24 mouse cellular contexts compared by ENCODE assay signal in genomic region chr10:13587914-13588313, GRCm38 (mm10). TPM values are rescaled to one million over a fixed set of nuclear protein-coding genes. Genes with fewer than 3 reads are reported as not detected.
DNase-seq lines count a peak whose midpoint lies in the region; ATAC-seq and TF ChIP-seq lines count a peak whose summit lies in the region.
"Had no signal": no experiment of that assay in that cellular context is flagged by ENCODE, and none has a peak within 500 bp of the region (broad histone marks: within the 10 kb centered on the region; RNA-seq: fewer than 3 reads in every experiment).

No protein-coding gene starts in this region.

- no peaks in the 10 kb centered on the region for H3K9me3 ChIP-seq in intestine, embryonic 14.5 days (ENCODE audit: control insufficient read depth, low read length)
- H3K9me3 ChIP-seq in intestine, postnatal 0 days (ENCODE audit: control insufficient read depth), result no peaks in the 10 kb centered on the region
- peaks cover 6% of the 10 kb centered on the region for H3K9me3 ChIP-seq in CH12.LX (replicated peaks; ENCODE audit: low read length)
- H3K9me3 ChIP-seq in hindbrain, embryonic 16.5 days (ENCODE audit: control insufficient read depth, low read length), result no peaks in the 10 kb centered on the region
- H3K9me3 ChIP-seq: embryonic facial prominence, embryonic 12.5 days; forebrain, embryonic 13.5 days; limb, embryonic 15.5 days; midbrain, embryonic 12.5 days; neural tube, embryonic 12.5 days had no signal

- H3K36me3 ChIP-seq in intestine, embryonic 14.5 days (ENCODE audit: control insufficient read depth, insufficient read depth, low read length), result no peaks in the 10 kb centered on the region
- no peaks in the 10 kb centered on the region for H3K36me3 ChIP-seq in intestine, postnatal 0 days (ENCODE audit: control insufficient read depth, insufficient read depth)
- no peaks in the 10 kb centered on the region for H3K36me3 ChIP-seq in CH12.LX (replicated peaks in 1 of 2; ENCODE audit: control insufficient read depth in 1 of 2, insufficient read depth in 1 of 2, low read length in 1 of 2)
- H3K36me3 ChIP-seq in hindbrain, embryonic 16.5 days (ENCODE audit: control insufficient read depth, insufficient read depth, low read length), result no peaks in the 10 kb centered on the region
- H3K36me3 ChIP-seq: embryonic facial prominence, embryonic 12.5 days; hindbrain, embryonic 13.5 days; limb, embryonic 15.5 days; midbrain, embryonic 12.5 days; neural tube, embryonic 12.5 days had no signal

- TF ChIP-seq CTCF in intestine, postnatal 0 days (IDR thresholded peaks at IDR 0.05; ENCODE audit: low read depth), result no peak
- no peak for TF ChIP-seq CTCF in CH12.LX (conservative IDR thresholded peaks at IDR 0.05 in 1 of 2, IDR thresholded peaks at IDR 0.05 in 1 of 2; ENCODE audit: low read depth in 2 of 2, low read length in 2 of 2)
- no peak for TF ChIP-seq CTCF in cortical plate, adult 2 months (IDR thresholded peaks at IDR 0.05; ENCODE audit: extremely low read depth, insufficient read depth, low read length)

- no peak overlapping the region for H3K4me2 ChIP-seq in intestine, embryonic 14.5 days (ENCODE audit: low read length)
- no peak overlapping the region for H3K4me2 ChIP-seq in intestine, postnatal 0 days (replicated peaks; ENCODE audit: low read depth)
- H3K4me2 ChIP-seq in CH12.LX (ENCODE audit: insufficient read depth, low read depth, poor library complexity, severe bottlenecking), result peak overlapping the region; percentile 25
- no peak overlapping the region for H3K4me2 ChIP-seq in hindbrain, embryonic 16.5 days (ENCODE audit: low read length)
- H3K4me2 ChIP-seq: embryonic facial prominence, embryonic 12.5 days; forebrain, embryonic 13.5 days; hindbrain, embryonic 13.5 days; limb, embryonic 15.5 days; lung, embryonic 14.5 days; midbrain, embryonic 12.5 days; neural tube, embryonic 12.5 days had no signal

- no peak for TF ChIP-seq RAD21 in CH12.LX (IDR thresholded peaks at IDR 0.05; ENCODE audit: low read depth, low read length)

- H3K79me2 ChIP-seq in CH12.LX (replicated peaks; ENCODE audit: control insufficient read depth, extremely low read depth, insufficient read depth, poor library complexity, severe bottlenecking), result no peaks in the 10 kb centered on the region

- TF ChIP-seq POLR2A in CH12.LX (IDR thresholded peaks at IDR 0.05; ENCODE audit: low read depth, low read length), result no peak
- TF ChIP-seq POLR2A in cortical plate, adult 2 months (IDR thresholded peaks at IDR 0.05; ENCODE audit: extremely low read depth, insufficient read depth, low read length), result no peak

- 70% methylated on average over 2 of the region's 2 CpGs for WGBS in intestine, embryonic 14.5 days
- WGBS in intestine, postnatal 0 days, result 63% methylated on average over 2 of the region's 2 CpGs
- 81% methylated on average over 2 of the region's 2 CpGs for WGBS in hindbrain, embryonic 16.5 days

- no peaks in the 10 kb centered on the region for H3K4me1 ChIP-seq in intestine, embryonic 14.5 days (replicated peaks; ENCODE audit: control insufficient read depth, insufficient read depth, low read length)
- H3K4me1 ChIP-seq in intestine, postnatal 0 days (replicated peaks; ENCODE audit: control insufficient read depth, insufficient read depth, low read length), result no peaks in the 10 kb centered on the region
- peaks cover 5 to 17% of the 10 kb centered on the region in 2 experiments for H3K4me1 ChIP-seq in CH12.LX (ENCODE audit: control insufficient read depth in 1 of 2, insufficient read depth in 2 of 2)
- peaks cover 4% of the 10 kb centered on the region for H3K4me1 ChIP-seq in cortical plate, adult 2 months (ENCODE audit: control insufficient read depth, insufficient read depth, low read length)
- no peaks in the 10 kb centered on the region for H3K4me1 ChIP-seq in hindbrain, embryonic 16.5 days (ENCODE audit: control insufficient read depth, insufficient read depth, low read depth, low read length)
- H3K4me1 ChIP-seq: embryonic facial prominence, embryonic 12.5 days; forebrain, embryonic 13.5 days; hindbrain, embryonic 13.5 days; limb, embryonic 15.5 days; midbrain, embryonic 12.5 days; neural tube, embryonic 12.5 days had no signal

- no peak overlapping the region for H3K9ac ChIP-seq in intestine, embryonic 14.5 days (ENCODE audit: low read length)
- H3K9ac ChIP-seq in intestine, postnatal 0 days (ENCODE audit: low read depth, low read length), result no peak overlapping the region
- H3K9ac ChIP-seq in CH12.LX (ENCODE audit: insufficient read depth, low read depth), result no peak overlapping the region
- H3K9ac ChIP-seq in hindbrain, embryonic 16.5 days (ENCODE audit: low read depth, low read length), result no peak overlapping the region
- H3K9ac ChIP-seq: embryonic facial prominence, embryonic 12.5 days; forebrain, embryonic 13.5 days; hindbrain, embryonic 13.5 days; limb, embryonic 15.5 days; liver, embryonic 14.5 days; lung, embryonic 14.5 days; midbrain, embryonic 12.5 days; neural tube, embryonic 12.5 days had no signal

- H3K4me3 ChIP-seq in intestine, embryonic 14.5 days (ENCODE audit: low read depth, low read length), result no peak overlapping the region
- H3K4me3 ChIP-seq in intestine, postnatal 0 days (ENCODE audit: low read depth, low read length), result no peak overlapping the region
- H3K4me3 ChIP-seq in CH12.LX (replicated peaks in 1 of 3; ENCODE audit: low read depth in 2 of 3, low read length in 2 of 3, poor library complexity in 1 of 3), result no peak overlapping the region
- no peak overlapping the region for H3K4me3 ChIP-seq in cortical plate, adult 2 months (ENCODE audit: insufficient read depth, low read length)
- no peak overlapping the region for H3K4me3 ChIP-seq in hindbrain, embryonic 16.5 days (ENCODE audit: low read length)
- H3K4me3 ChIP-seq: embryonic facial prominence, embryonic 12.5 days; erythroblast, embryonic 14.5 days; forebrain, embryonic 13.5 days; hindbrain, embryonic 13.5 days; limb, embryonic 15.5 days; midbrain, embryonic 12.5 days; neural tube, embryonic 12.5 days had no signal

- in situ Hi-C loops in CH12.LX (cut with MboI; ENCODE audit: low pct_ligation_motif_present, low pct_unique_long_range_greater_than_20kb, low sequenced_read_pairs), result no loop called here

- H3K27me3 ChIP-seq in intestine, embryonic 14.5 days (replicated peaks; ENCODE audit: control insufficient read depth, insufficient read depth, low read length), result no peaks in the 10 kb centered on the region
- H3K27me3 ChIP-seq in intestine, postnatal 0 days (replicated peaks; ENCODE audit: control insufficient read depth, insufficient read depth, low read length), result no peaks in the 10 kb centered on the region
- H3K27me3 ChIP-seq in CH12.LX (replicated peaks), result no peaks in the 10 kb centered on the region
- no peaks in the 10 kb centered on the region for H3K27me3 ChIP-seq in hindbrain, embryonic 16.5 days (replicated peaks; ENCODE audit: control insufficient read depth, insufficient read depth, low read length)
- H3K27me3 ChIP-seq: forebrain, embryonic 13.5 days; hindbrain, embryonic 13.5 days; midbrain, embryonic 12.5 days; neural tube, embryonic 12.5 days had no signal

- DNase-seq in intestine, embryonic 14.5 days (ENCODE audit: low spot score), result peak; percentile 4
- DNase-seq in CH12.LX (ENCODE audit: extremely low read depth), result peak; percentile 39
- peak; percentile 46 for DNase-seq in right cerebral cortex, postnatal 25 days
- DNase-seq in yolk sac, embryonic 10.5 days (ENCODE audit: low spot score), result no peak
- DNase-seq: adrenal gland, postnatal 25 days; cerebellum, adult 11 months; cerebellum, adult 9-11 months; gastrocnemius, postnatal 36 days; kidney, adult 8-10 months; kidney, postnatal 10 days; lung, embryonic 14.5 days; spleen, adult 18-20 months had no signal

- ATAC-seq in intestine, embryonic 14.5 days (replicated peaks; ENCODE audit: low FRiP score, low TSS enrichment, low read depth), result no peak
- ATAC-seq in intestine, postnatal 0 days, result no peak
- no peak for ATAC-seq in hindbrain, embryonic 16.5 days
- ATAC-seq: forebrain, embryonic 13.5 days; inflammation-experienced regulatory T-cells, adult 6 months had no signal

- TF ChIP-seq EP300 in CH12.LX (IDR thresholded peaks at IDR 0.05; ENCODE audit: low read length), result no peak

- dilution Hi-C loops in CH12.LX (cut with MboI; ENCODE audit: extremely low pct_ligation_motif_present, extremely low pct_unique_long_range_greater_than_20kb, low sequenced_read_pairs), result no loop called here

- no peak overlapping the region for H3K27ac ChIP-seq in intestine, embryonic 14.5 days (ENCODE audit: low read depth)
- no peak overlapping the region for H3K27ac ChIP-seq in intestine, postnatal 0 days (ENCODE audit: low read depth, low read length)
- no peak overlapping the region for H3K27ac ChIP-seq in CH12.LX (ENCODE audit: insufficient read depth, low read depth)
- H3K27ac ChIP-seq in cortical plate, adult 2 months (ENCODE audit: insufficient read depth, low read length), result peak overlapping the region; percentile 44; the same call in 1 of the 2 replicates
- H3K27ac ChIP-seq in hindbrain, embryonic 16.5 days (ENCODE audit: low read depth, low read length), result no peak overlapping the region
- H3K27ac ChIP-seq: embryonic facial prominence, embryonic 12.5 days; forebrain, embryonic 13.5 days; hindbrain, embryonic 13.5 days; limb, embryonic 15.5 days; liver, embryonic 14.5 days; midbrain, embryonic 12.5 days; neural tube, embryonic 12.5 days had no signal

TF ChIP-seq in CH12.LX, 34 proteins besides CTCF, POLR2A, EP300 and RAD21:
- TF ChIP-seq ETS1 (conservative IDR thresholded peaks at IDR 0.05; ENCODE audit: low read depth, low read length), result 0 out of 2 replicates have a peak, but pooled peaks have one; percentile 5
- TF ChIP-seq ZNF384 (IDR thresholded peaks at IDR 0.05; ENCODE audit: low read depth, low read length), result no peak
TF ChIP-seq in CH12.LX: peak in this region for 1.

RNA-seq across cellular contexts. Expression of gene Pex3, which starts 35.0 kb away (rescaled TPM):
- polyA plus RNA-seq in intestine, embryonic 14.5 days (2014; fragmentation: Nextera tagmentation; extraction: Ambion mirVana), result 25.1 and 25.3 TPM in 2 replicates
- polyA plus RNA-seq in intestine, postnatal 0 days (2015; fragmentation: Nextera tagmentation; extraction: Ambion mirVana), result 21.5 and 23.8 TPM in 2 replicates
- 13.9 and 14.6 TPM in 2 replicates for total RNA-seq in CH12.LX (2012; rRNA removed)
- total RNA-seq in CH12.LX (2014; rRNA removed), result 34.9 and 37.7 TPM in 2 replicates
- 23.3 and 24.9 TPM in 2 replicates for polyA plus RNA-seq in CH12.LX (2012; ENCODE audit: insufficient read length, low read depth)
- polyA plus RNA-seq in cortical plate, adult 2 months (2012; rRNA removed), result 30.3 and 30.8 TPM in 2 replicates
- 29.5 and 31.0 TPM in 2 replicates for polyA plus RNA-seq in hindbrain, embryonic 16.5 days (2015; fragmentation: Nextera tagmentation; extraction: Ambion mirVana)

RNA-seq across cellular contexts. Expression of gene Adat2, which starts 35.2 kb away (rescaled TPM):
- 5.8 and 6.5 TPM in 2 replicates for polyA plus RNA-seq in intestine, embryonic 14.5 days (2014; fragmentation: Nextera tagmentation; extraction: Ambion mirVana)
- polyA plus RNA-seq in intestine, postnatal 0 days (2015; fragmentation: Nextera tagmentation; extraction: Ambion mirVana), result 2.5 and 3.2 TPM in 2 replicates
- 9.2 and 10.4 TPM in 2 replicates for total RNA-seq in CH12.LX (2012; rRNA removed)
- total RNA-seq in CH12.LX (2014; rRNA removed), result 10.5 and 11.6 TPM in 2 replicates
- 17.1 and 20.6 TPM in 2 replicates for polyA plus RNA-seq in CH12.LX (2012; ENCODE audit: insufficient read length, low read depth)
- 6.8 and 7.1 TPM in 2 replicates for polyA plus RNA-seq in cortical plate, adult 2 months (2012; rRNA removed)
- polyA plus RNA-seq in hindbrain, embryonic 16.5 days (2015; fragmentation: Nextera tagmentation; extraction: Ambion mirVana), result 1.6 and 1.8 TPM in 2 replicates
